Mouse (Mus musculus): ENCODE data around the gene Shprh.
A peak's percentile ranks its signal among the peaks of the same experiment; 100 is the strongest.
"Not testable (repeated sequence)": the region's sequence is repeated elsewhere in the genome, so short reads cannot be mapped to it uniquely, and the experiment has no call there.

The Shprh gene

DNA sequence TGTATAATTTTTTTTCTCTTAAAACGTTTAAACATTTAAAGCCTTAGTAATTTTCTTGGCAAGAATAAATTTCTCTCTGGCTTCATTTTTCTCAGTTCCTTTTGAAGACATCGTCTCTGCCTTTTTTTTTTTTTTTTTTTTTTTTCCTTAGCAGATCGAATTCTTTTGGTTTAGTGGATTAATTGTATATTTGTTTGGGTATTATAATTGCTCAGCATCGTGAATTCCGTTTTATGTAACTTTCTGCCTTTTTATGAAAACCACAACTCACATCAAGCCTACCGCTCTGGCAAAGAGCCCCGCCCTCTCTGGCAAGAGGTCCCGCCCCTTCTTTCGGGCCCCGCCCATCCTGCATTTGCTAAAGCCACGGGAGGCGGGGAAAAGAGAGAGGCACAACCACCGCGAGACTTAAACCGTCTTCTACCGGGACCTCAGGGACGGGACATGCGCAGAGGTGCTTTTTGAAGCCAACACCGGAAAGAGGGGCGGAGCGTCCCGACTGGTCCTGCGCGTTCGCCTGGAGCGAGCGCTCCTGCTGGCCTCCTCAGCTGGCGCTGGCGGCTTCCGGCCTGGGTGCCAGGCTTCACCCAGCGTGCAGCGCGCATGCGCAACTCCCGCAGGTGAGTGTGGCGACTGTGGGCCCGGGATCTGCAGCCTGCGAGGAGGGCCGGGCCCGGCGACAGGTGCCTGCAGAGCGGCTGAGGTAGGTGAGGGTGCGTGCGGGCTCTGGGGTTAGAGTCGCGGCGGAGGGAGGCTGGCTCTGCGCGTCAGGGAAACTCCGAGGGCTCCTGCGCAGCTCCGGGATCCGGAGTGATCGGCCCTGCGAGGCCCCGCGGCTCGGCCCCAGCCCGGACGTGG is at the start of gene Shprh:
Shprh (plus strand) TSS at position 544 of the 858 bp plus-strand sequence.
- peak; percentile 96 for DNase-seq

GRCm38 (mm10) chr10:11121781-11122180 is 27.4 kb upstream of the Shprh start:
- no peak for DNase-seq

GRCm38 (mm10) chr10:11145580-11145979 is 3.6 kb upstream of the Shprh start:
- no peak for DNase-seq

GRCm38 (mm10) chr10:11148446-11148845 is 781 bp upstream of the Shprh start:
- DNase-seq: no peak

DNA sequence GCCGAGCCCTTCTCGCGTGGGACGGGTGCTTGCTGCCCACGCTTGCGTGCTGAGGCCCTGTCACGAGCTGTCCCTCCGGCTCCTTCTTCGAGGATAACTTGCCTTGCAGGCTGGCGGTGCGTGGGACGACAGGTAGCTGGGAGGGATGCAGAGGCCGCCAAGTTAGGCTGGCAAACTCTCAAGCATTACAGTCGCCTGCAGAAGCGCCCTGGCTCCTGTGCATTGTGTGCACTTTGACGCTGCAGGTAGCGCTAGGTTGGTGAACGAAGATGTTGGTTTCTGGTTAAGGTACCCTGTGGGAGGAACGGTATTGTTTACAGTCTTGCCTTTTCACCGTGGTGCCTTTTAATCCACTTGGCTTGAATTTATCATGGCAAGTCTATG is 507 bp downstream of the Shprh start:
- no peak for DNase-seq

GRCm38 (mm10) chr10:11151644-11152043 is 2.4 kb downstream of the Shprh start:
- DNase-seq: no peak

GRCm38 (mm10) chr10:11157039-11157438 is 7.8 kb downstream of the Shprh start:
- DNase-seq: no peak

DNA sequence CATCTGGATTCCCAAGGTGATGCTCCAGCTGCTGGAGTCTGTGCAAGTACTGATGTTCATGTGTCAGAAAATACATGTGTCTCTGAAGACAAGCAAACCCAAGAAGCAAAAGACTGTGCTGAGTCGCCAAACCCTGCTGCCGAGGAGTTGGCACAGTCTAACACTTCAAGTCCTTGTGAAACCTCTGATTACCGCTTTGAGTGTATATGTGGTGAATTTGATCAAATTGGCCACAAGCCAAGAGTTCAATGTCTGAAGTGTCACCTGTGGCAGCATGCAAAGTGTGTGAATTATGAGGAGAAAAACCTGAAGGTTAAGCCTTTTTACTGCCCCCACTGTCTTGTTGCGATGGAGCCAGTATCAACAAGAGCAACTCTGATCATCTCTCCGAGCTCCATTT is 15.3 kb downstream of the Shprh start:
- DNase-seq: no peak

DNA sequence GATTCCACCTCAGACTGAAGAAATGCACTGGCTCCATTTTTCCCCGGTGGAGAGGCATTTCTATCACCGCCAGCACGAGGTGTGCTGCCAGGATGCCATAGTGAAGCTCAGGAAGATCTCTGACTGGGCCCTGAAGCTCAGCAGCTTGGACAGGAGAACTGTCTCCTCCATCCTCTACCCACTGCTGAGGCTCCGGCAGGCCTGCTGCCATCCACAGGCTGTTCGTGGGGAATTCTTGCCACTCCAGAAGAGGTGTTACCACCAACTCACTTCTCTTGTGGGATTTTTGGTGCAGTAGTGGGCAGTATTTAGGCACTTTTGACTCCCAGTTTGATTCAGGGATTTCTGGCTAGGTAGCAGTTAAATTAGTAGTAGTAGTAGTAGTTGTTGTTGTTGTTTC is 21.0 kb downstream of the Shprh start:
- DNase-seq: no peak

DNA sequence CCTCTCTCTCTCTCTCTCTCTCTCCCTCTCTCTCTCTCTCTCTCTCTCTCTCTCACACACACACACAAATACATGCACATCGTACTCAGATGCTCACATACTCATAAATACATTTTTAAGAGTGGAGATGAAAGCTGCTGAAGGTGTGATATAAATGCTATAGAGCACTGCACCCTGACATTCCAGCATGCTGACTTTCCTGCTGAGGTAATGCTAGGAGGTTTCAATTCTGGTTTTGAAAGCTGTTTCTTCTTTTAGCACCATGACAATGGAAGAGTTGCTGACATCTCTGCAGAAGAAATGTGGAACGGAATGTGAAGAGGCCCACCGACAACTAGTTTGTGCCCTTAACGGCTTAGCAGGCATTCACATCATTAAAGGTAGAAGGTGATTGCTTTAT is 22.4 kb downstream of the Shprh start:
- no peak for DNase-seq

- DNase-seq: no peak
Measured at GRCm38 (mm10) chr10:11172519-11172918, 23.3 kb downstream of the Shprh start.

DNA sequence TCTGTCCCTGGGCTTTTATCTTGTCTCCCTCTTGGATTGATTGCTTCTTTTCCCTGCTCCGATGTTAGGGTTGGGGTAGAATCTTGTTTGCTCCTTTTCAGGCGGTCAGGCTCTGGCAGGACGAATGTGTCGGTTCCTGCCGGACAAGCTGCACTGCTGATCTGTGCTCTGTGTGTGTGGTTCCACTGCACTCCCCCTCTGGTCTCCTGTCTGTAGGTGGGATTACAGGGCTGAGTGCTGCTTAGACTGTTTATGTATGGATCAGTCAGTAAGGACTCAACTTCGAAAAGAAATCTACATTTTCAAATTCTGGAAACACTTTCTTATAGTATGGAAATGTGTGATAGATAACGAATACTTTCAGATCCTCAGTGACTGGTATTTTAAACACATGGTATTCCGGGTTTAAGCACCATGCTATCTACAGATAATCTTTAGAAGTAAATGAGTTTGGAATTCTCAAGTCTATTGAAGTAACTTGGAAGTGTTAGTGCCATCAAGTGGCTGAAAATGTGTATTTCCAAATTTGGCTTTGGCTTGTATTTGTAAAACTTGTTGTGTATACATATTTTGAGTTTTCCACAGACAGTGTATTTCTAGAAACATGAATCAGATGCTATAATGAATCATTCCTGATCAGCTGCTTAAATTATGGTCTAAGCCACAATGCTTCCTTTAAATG is 26.7 kb downstream of the Shprh start:
- DNase-seq: no peak

DNA sequence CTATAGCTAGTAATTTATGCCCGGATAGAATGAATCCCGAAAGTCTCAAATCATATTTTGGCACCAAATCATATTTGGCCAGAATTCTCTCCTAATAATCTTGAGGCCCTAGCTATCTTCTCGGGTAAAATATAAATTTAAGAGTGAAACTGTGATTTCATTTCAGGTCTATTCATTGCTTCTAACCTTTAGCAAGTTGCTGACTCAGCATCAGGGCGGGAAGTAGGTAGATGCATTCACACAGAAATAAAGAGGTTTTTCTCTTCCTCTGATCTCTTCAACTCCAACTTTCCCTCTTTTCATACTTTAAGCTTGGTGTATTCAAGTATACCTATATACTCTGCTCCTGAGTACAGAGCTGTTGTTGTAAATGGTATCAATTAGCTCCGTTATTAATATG is 30.9 kb downstream of the Shprh start:
- DNase-seq: no peak

DNA sequence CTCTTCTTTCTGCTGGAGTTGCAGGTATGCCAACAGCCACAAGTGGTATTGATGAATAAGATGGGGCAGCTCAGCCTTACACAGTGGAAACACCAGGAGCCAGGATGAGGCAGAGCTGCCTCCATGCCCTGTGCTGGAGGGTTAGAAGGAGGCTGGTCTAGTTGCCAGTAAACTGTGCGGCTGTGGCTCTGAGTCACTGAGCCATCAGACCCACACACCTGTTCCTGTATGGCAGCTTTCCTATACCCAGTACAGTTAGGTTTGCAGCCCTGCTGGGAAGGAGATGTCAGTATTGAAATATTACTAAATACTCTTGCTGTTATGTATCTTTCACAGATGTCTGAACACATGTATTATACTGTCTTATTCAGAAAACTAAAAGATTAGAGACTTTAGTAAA is 48.1 kb downstream of the Shprh start:
- DNase-seq: no peak

DNA sequence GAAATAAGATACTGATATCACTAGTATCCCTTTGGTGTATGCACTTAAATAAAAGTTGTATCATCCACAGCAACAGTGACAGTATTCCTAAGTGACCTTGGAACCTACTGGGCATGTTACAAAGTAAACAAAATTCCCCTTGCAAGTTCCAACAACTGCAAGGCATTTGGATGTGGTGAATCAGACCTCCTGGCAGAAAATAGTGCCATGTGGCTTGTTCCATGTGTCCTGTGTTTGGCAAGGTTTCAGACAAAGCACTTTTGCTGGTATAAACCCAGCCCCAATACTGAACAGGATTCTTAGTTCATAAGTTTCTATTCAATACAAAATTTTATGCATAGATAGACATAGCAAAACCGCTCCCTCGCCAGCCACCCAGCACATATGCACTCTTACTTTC is 49.1 kb downstream of the Shprh start:
- no peak for DNase-seq

- no peak for DNase-seq
Measured at GRCm38 (mm10) chr10:11199980-11200379, 50.8 kb downstream of the Shprh start.

GRCm38 (mm10) chr10:11205883-11206282 is 56.7 kb downstream of the Shprh start:
- DNase-seq: not testable (repeated sequence)

GRCm38 (mm10) chr10:11208670-11209069 is 59.4 kb downstream of the Shprh start:
- no peak for DNase-seq

DNA sequence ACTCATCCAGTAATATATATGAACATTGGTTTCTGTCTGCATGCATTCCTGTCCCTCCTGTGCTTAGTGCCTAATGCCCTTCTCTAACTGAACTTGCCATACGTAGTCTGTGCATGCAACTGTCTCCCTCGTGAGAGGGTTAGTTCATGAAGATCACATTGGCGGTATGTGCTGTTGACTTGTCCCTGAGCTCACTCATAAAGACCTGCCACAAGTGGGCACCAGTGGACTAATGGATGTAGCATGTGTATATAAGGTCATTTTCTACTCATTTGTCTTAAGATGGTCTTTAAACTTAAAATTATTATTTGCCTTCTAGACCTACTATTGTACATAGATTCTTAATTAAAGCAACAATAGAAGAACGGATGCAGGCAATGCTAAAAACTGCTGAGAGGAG is 62.8 kb downstream of the Shprh start:
- DNase-seq: no peak

GRCm38 (mm10) chr10:11226442-11226841 is 77.2 kb downstream of the Shprh start:
- DNase-seq: no peak

- DNase-seq: no peak
Measured at GRCm38 (mm10) chr10:11229545-11230178, 80.4 kb downstream of the Shprh start.

DNA sequence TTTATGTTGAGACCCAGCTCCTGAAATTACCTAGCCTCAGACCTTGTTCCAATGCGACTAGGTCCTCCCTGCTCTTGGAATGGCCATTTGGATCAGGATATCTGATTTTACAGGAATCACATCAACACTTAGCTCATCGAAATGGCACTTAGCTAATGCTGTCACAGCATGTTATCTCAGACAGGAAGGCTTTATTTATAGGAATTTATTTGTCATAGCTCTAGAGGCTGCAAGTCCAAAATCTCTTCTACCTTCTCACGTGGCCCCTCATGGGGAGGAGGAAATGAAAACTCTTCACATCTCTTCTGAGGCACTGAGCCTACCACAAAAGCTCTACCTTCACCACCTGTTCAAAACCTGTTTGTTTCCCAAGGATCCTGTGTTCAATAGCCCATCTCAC is 84.0 kb downstream of the Shprh start:
- no peak for DNase-seq

DNA sequence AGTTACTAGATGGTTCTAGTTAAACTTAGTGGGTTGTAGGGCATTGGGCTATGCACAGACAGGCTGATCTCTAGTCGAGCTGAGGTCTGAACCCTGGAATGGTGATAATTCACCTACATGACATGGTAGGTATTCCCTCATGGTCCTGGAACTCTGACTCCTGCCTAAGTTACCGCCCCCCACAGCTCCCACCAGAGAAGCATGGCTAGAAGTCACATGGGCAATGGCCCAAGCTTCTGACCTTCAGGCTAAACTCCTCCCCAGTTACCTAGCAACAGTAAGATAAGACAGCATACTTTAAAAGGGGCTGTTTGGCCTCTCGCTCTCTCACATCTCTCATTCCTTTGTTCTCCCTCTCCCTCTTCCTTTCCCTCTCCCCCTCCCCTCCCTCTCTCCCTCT is 93.8 kb downstream of the Shprh start:
- DNase-seq: not testable (repeated sequence)

GRCm38 (mm10) chr10:11248210-11248609 is 99.0 kb downstream of the Shprh start:
- DNase-seq: no peak

Data from cerebellum, adult 8-10 months (tissue).